Mouse (Mus musculus) liver, embryonic 15.5 days (tissue): ENCODE results near the gene Cenpe. TPM values are rescaled to one million over a fixed set of nuclear protein-coding genes. Genes with fewer than 3 reads are reported as not detected.
"Not testable (repeated sequence)": the region's sequence is repeated elsewhere in the genome, so short reads cannot be mapped to it uniquely, and the experiment has no call there.

Source experiments
- ATAC-seq: fragments of 200-750 bp; cut with Nextera tagmentation; 2 replicates; pipeline ENCODE4 v1.8.0; 2017; ENCODE audit warnings: moderate number of reproducible peaks, mild to moderate bottlenecking, moderate library complexity; ENCODE audit not compliant: insufficient read depth
- H3K27ac ChIP-seq: fragments of 300-500 bp; sonication (generic); replicated peaks from 2 replicates; pipeline ENCODE4 v1.5.1; 2015; ENCODE audit warnings: mild to moderate bottlenecking, inconsistent platforms
- H3K27me3 ChIP-seq: fragments of 300-500 bp; sonication (generic); 2 replicates; pipeline ENCODE4 v1.6.1; 2015; ENCODE audit warnings: mild to moderate bottlenecking, inconsistent platforms
- H3K36me3 ChIP-seq: fragments of 300-500 bp; sonication (generic); replicated peaks from 2 replicates; pipeline ENCODE4 v1.6.1; 2015; ENCODE audit warnings: moderate library complexity, mild to moderate bottlenecking, inconsistent platforms
- H3K4me1 ChIP-seq: fragments of 300-500 bp; sonication (generic); replicated peaks from 2 replicates; pipeline ENCODE4 v1.6.1; 2015; ENCODE audit warnings: inconsistent platforms
- H3K4me2 ChIP-seq: fragments of 300-500 bp; sonication (generic); 2 replicates; pipeline ENCODE4 v1.6.1; 2015; ENCODE audit warnings: moderate library complexity, mild to moderate bottlenecking, inconsistent platforms
- H3K4me3 ChIP-seq: fragments of 300-500 bp; sonication (generic); replicated peaks from 2 replicates; pipeline ENCODE4 v1.5.1; 2015; ENCODE audit warnings: mild to moderate bottlenecking, inconsistent platforms
- H3K9ac ChIP-seq: fragments of 300-500 bp; sonication (generic); 2 replicates; pipeline ENCODE4 v1.6.1; 2015; ENCODE audit warnings: moderate library complexity, mild to moderate bottlenecking, inconsistent platforms
- H3K9me3 ChIP-seq: fragments of 300-500 bp; sonication (generic); replicated peaks from 2 replicates; pipeline ENCODE4 v1.6.1; 2016; ENCODE audit warnings: inconsistent platforms
- WGBS: fragments of 180-500 bp; shearing (Covaris S2); methylation state at CpG from one replicate; pipeline ENCODE4 v1.1.7; 2015; ENCODE audit warnings: mixed read lengths; ENCODE audit not compliant: insufficient replicate concordance; 5-methylcytosine and 5-hydroxymethylcytosine counted together
- polyA plus RNA-seq: library from polyadenylated mRNA; unstranded; fragments of >200 nt; fragmentation: Nextera tagmentation; extraction: Ambion mirVana; gene quantifications from 2 replicates; pipeline ENCODE4 v1.2.1, GENCODE M21; 2015

Cenpe gene
- 16.7 and 18.1 TPM in 2 replicates for polyA plus RNA-seq

DNA sequence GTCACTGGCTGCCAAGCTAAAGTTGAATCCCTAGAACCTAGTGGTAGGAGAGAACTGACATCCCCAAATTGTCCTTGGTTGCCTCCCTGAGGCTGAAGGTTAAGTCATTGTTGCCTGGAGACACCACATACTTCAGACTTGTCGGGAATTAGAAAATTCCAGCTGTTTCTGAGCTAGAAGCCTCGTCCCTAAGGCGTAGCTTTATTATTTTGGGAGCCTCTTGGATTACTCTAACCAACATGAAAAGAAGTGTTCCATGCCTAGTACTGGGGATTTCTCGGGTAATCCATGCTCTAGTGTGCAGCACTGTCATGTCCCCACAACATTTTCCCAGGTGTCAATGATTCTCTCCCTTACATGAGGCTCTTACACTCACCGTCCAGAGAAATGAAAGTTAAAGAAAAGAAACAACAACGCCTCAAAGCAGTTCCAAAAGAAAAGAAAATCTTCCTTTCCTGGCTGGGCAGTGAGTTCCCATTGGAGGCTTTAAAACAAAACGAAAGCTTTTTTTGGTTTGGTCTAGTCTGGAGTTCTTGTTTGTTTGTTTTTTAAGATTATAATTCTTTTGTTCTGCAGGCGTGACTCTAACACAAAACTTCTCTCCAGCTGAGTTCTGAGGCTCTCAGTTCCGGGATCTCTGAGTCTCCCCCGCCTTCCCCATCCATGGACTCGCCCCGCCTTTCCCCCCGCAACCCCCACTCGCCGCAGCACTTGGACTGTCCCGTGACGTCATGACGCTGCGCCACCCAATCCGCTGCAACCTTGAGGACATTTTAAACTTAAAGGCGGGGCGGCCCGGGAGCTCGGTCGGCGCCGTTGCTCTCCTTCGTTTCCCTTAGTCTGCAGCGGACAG, at the start of gene Cenpe:
Gene Cenpe (plus strand): TSS at position 733 of the 853 bp plus-strand sequence.
- H3K27me3 ChIP-seq: no peaks in the 10 kb centered on the region
- peak within 1 kb of the TSS; percentile 96 for H3K4me3 ChIP-seq
- H3K9ac ChIP-seq: peak within 1 kb of the TSS; percentile 86
- H3K36me3 ChIP-seq: peaks cover 27% of the 10 kb centered on the region
- peak within 1 kb of the TSS; percentile 81 for H3K27ac ChIP-seq
- H3K4me1 ChIP-seq: peaks cover 15% of the 10 kb centered on the region
- peak within 1 kb of the TSS; percentile 76 for H3K4me2 ChIP-seq
- peak; percentile 89 for ATAC-seq
- H3K9me3 ChIP-seq: no peaks in the 10 kb centered on the region
- whole genome bisulfite sequencing: 5% methylated on average over 29 of the region's 29 CpGs

DNA sequence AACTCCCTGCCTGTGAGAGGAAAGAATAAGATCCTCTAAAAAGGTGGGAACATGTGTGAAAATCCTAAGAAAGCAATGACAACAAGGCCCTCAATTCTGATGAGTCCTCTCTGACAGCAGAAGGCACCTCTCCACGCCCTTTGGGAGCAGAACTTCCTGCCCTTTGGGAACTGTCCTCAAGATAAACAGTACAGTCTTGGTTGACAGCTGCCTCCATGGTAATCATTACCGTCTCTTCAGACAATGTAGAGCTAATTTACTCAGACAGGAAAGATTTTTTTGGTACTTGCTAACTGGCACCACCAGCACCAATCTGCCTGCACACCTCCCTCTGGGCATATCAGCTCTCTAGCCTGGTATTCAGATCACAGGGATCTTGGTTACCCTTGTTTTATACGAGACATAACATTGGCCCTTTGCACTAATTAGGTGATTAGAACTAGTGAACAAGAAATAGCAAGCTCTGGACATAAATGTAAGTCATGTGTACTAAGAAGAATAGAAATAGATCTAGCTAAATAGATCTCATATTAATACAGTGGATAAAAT, 40.4 kb upstream of the Cenpe start:
- H3K36me3 ChIP-seq: no peaks in the 10 kb centered on the region
- no peak for ATAC-seq
- H3K4me3 ChIP-seq: no peak overlapping the region
- WGBS: 27% methylated on average over 3 of the region's 3 CpGs
- no peak overlapping the region for H3K4me2 ChIP-seq
- no peaks in the 10 kb centered on the region for H3K4me1 ChIP-seq
- H3K9ac ChIP-seq: no peak overlapping the region
- H3K27ac ChIP-seq: no peak overlapping the region
- H3K9me3 ChIP-seq: no peaks in the 10 kb centered on the region
- no peaks in the 10 kb centered on the region for H3K27me3 ChIP-seq

DNA sequence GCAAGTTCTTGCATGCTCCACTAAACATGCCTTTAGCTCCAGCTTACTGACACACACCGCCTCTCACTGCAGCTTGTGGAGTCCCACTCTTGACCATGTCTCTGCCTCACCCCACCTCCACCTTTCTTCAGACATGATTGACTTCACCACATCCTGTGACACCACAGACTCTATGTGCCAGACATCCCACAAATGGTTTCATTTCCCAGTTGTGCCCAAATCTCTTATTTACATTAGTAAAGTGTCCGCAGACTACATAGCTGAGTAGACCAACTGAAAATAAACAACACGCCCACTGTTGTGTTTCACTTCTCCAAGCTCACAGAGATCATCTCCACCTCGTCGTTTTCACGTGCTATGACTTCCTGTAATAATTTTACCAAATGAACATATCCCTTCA, 20.5 kb upstream of the Cenpe start:
- no peaks in the 10 kb centered on the region for H3K4me1 ChIP-seq
- ATAC-seq: no peak
- no peaks in the 10 kb centered on the region for H3K27me3 ChIP-seq
- 52% methylated on average over 6 of the region's 6 CpGs for WGBS
- H3K4me3 ChIP-seq: no peak overlapping the region
- no peak overlapping the region for H3K9ac ChIP-seq
- H3K27ac ChIP-seq: no peak overlapping the region
- no peaks in the 10 kb centered on the region for H3K36me3 ChIP-seq
- no peak overlapping the region for H3K4me2 ChIP-seq
- H3K9me3 ChIP-seq: no peaks in the 10 kb centered on the region

DNA sequence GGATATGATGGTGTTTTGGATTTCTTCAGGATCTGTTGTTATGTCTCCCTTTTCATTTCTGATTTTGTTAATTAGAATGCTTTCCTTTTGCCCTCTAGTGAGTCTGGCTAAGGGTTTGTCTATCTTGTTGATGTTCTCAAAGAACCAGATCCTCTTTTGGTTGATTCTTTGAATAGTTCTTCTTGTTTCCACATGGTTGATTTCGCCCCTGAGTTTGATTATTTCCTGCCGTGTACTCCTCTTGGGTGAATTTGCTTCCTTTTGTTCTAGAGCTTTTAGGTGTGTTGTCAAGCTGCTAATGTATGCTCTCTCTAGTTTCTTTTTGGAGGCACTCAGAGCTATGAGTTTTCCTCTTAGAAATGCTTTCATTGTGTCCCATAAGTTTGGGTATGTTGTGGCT, 14.3 kb upstream of the Cenpe start:
- not testable (repeated sequence) for H3K27me3 ChIP-seq, H3K9ac ChIP-seq, H3K4me3 ChIP-seq, ATAC-seq, H3K36me3 ChIP-seq, H3K4me1 ChIP-seq, H3K27ac ChIP-seq, H3K9me3 ChIP-seq, H3K4me2 ChIP-seq
- WGBS: 54% methylated on average over 2 of the region's 2 CpGs

DNA sequence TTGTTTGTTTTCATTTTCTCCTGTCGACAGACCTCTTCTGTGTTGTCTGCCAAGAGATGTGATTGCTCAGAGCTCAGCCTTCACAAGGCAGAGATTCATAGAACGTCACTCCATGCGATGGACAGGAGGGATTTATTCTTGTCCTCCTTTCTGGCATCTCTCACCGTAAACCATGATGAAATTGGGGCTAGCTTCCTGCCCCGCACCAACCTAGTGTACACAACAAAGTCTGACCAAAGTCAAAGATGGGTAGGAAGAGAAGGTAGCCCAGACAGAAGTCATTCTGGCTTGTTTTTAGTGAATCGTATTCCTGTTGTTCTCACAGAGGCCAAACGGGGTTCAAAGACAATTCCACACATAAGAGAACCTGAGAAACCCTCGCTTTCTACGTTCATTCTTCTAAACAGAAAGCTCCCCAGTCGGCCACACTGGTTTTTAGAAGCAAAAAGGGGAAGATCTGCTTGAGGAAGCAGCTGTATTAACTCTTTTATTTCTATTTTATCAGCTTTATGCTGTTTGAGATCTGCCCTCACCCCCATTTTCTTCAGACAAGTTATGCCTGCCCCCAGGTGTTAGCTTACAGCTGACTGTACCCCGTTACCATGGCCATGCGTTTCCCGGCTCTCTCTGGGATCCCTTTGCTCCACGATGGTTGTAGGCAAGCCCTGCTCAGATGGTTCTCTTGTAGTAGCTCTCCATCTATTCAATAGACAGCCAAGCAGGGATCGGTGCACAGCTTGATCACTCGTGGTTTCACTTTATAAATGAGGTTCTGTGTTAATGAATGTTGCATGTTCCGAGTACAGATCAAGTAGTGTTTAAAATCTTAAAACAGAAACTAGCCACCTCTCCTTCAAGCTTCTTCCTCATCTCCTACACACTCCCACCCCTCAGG, 11.7 kb upstream of the Cenpe start:
- Histone ChIP-seq H3K9me3 (no peaks in the 10 kb centered on the region), H3K27me3 (no peaks in the 10 kb centered on the region), H3K4me3 (no peak overlapping the region), H3K27ac (no peak overlapping the region), H3K4me1 (no peaks in the 10 kb centered on the region), H3K36me3 (no peaks in the 10 kb centered on the region), H3K4me2 (no peak overlapping the region), H3K9ac (no peak overlapping the region)
- 65% methylated on average over 17 of the region's 17 CpGs for WGBS
- no peak for ATAC-seq

DNA sequence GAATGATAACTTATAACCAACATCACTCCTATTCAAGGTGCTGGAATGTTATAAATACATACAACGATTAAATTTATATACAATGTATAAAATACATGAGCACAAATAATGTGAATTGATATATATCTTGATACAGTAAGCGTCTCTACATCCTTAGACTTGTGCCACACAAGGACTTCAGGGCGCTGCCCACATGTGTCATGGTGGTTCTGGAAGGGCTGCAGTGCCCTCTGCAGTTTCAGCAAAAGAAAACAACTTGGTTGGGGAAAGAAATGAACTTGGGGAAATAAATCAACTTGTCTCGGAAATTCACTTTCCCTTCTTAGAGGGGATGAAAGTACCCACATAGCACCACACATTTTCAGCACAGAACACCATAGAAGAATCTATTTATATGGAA, 5.7 kb upstream of the Cenpe start:
- H3K27ac ChIP-seq: no peak overlapping the region
- H3K4me2 ChIP-seq: no peak overlapping the region
- H3K4me3 ChIP-seq: no peak overlapping the region
- ATAC-seq: no peak
- H3K27me3 ChIP-seq: no peaks in the 10 kb centered on the region
- H3K4me1 ChIP-seq: peaks cover 1% of the 10 kb centered on the region
- no peak overlapping the region for H3K9ac ChIP-seq
- 28% methylated on average over 4 of the region's 4 CpGs for WGBS
- H3K36me3 ChIP-seq: no peaks in the 10 kb centered on the region
- no peaks in the 10 kb centered on the region for H3K9me3 ChIP-seq

DNA sequence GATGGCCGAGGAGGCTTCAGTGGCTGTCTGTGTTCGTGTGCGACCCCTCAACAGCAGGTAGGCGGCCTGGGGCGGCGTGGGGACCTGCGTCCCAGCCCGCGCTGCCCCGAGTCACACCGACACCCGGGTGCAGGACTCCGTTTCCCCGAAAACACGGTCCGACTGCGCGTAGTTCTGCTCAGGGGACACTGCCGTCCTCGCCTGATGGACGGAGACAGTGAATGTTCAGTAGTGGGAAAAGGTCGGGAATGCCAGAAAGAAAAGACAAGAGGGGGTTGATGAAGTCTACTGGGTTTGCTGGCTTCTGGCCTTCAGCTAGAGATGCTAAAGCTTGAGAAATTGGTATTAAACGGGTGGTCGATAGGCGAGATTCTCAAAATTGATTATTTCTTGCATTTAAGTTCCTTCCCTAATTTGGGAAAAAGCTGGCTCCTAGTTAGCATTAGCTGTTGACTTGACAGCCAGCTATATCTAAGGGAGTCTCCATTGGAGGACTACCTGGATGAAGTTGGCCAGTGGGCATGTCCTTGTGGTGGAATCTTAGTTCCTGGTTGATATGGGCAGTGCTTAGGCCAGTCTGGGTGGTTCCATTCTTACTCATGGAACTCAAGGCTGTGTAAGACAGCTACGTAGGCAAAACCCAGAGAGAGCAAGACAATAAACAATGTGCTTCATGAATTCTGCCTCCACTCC, 467 bp downstream of the Cenpe start:
- under 1% methylated on average over 26 of the region's 26 CpGs for WGBS
- Histone ChIP-seq H3K27me3 (no peaks in the 10 kb centered on the region), H3K4me2 (peak overlapping the region; percentile 76), H3K9me3 (no peaks in the 10 kb centered on the region), H3K4me1 (peaks cover 15% of the 10 kb centered on the region), H3K9ac (peak overlapping the region; percentile 86), H3K27ac (peak overlapping the region; percentile 81), H3K36me3 (peaks cover 33% of the 10 kb centered on the region), H3K4me3 (peak overlapping the region; percentile 96)
- ATAC-seq: peak; percentile 76

DNA sequence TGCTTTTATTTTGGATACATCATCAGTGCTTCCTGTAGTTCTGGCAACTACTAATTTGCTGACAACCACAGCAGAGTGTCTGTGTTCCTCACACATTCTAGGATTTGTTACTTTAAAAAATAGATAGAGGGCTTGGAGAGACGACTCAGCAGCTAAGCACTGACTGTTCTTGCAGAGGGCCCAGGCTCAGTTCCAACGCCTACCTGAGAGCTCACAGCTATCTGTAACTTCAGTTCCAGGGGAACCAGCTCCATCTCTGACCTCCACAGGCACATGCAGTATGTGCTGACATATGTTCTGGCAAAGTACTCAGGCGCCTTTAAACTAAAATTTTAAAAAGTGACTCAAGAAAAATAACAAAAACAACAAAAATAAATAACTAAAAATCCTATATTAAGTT, 19.7 kb downstream of the Cenpe start:
- H3K4me2 ChIP-seq: no peak overlapping the region
- no peak overlapping the region for H3K4me3 ChIP-seq
- no peaks in the 10 kb centered on the region for H3K27me3 ChIP-seq
- no peak overlapping the region for H3K9ac ChIP-seq
- no peak overlapping the region for H3K27ac ChIP-seq
- peaks cover 77% of the 10 kb centered on the region for H3K36me3 ChIP-seq
- H3K4me1 ChIP-seq: no peaks in the 10 kb centered on the region
- H3K9me3 ChIP-seq: no peaks in the 10 kb centered on the region
- WGBS: 73% methylated on average over 3 of the region's 3 CpGs
- ATAC-seq: no peak

DNA sequence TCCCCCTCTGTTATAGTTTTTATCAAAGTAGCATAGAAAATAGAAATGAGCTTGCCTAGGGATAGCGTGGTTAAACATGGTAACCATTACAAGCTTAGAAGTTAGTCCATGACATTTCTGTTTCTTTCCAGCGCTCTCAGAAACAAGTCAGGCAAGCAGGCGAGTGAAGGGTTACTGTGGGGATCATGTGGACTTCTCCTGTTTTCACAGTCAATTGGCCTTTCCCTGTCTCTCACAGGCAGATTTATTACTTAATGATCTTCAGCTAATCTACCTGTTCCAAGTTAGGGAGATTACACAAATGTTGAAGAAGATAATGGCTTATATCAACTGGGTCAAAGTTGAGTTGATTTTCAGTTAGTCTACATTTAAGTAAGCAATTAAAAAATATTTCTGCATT, 20.1 kb downstream of the Cenpe start:
- Histone ChIP-seq H3K9ac (no peak overlapping the region), H3K9me3 (no peaks in the 10 kb centered on the region), H3K36me3 (peaks cover 81% of the 10 kb centered on the region), H3K4me2 (no peak overlapping the region), H3K4me1 (no peaks in the 10 kb centered on the region), H3K27ac (no peak overlapping the region), H3K4me3 (no peak overlapping the region), H3K27me3 (no peaks in the 10 kb centered on the region)
- no peak for ATAC-seq
- WGBS: 87% methylated on average over 3 of the region's 3 CpGs

DNA sequence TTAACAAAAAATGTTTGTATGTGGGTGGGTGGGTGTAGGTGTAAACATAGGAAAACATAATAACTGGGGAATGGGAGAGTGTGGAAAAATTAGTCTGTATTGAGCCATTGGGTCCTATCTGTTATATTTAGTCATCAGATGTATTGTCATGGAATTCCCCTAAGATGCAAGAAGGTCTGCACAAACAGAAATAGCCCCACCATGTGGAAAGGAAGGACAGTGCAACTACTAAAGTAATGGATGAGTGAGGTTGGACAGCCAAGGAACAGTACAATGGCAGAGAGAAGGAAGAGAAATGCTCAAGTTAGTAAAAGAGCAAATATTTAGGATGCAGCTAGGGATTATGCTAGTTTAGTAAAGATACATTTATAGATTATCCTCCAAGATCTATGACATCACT, 33.4 kb downstream of the Cenpe start:
- peaks cover 97% of the 10 kb centered on the region for H3K36me3 ChIP-seq
- H3K4me1 ChIP-seq: no peaks in the 10 kb centered on the region
- no peaks in the 10 kb centered on the region for H3K27me3 ChIP-seq
- no peak overlapping the region for H3K9ac ChIP-seq
- no peak overlapping the region for H3K4me2 ChIP-seq
- H3K4me3 ChIP-seq: no peak overlapping the region
- ATAC-seq: no peak
- no peaks in the 10 kb centered on the region for H3K9me3 ChIP-seq
- H3K27ac ChIP-seq: no peak overlapping the region

DNA sequence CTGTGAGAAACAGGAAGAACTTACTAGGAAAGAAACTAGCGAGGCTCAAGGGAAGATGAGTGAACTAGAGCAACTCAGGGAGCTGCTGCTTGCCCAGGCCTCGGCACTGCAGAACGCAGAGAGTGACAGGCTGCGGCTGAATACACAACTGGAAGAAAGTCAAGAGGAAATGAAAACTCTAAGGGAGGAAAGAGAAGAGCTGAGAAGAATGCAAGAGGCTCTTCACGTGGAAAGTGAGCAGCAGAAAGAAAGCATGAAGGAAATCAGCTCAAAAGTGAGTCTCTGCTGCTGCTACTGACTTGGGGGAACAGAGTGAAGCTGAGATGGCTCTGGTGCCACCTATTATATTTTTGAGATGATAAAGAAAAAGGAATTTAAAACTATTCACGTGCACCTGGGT, 34.5 kb downstream of the Cenpe start:
- no peaks in the 10 kb centered on the region for H3K4me1 ChIP-seq
- 88% methylated on average over 6 of the region's 6 CpGs for WGBS

More for the DNA sequence above, 34.5 kb downstream of the Cenpe start:
- H3K4me3 ChIP-seq: no peak overlapping the region
- H3K27me3 ChIP-seq: no peaks in the 10 kb centered on the region
- H3K9ac ChIP-seq: no peak overlapping the region
- H3K27ac ChIP-seq: no peak overlapping the region
- H3K4me2 ChIP-seq: no peak overlapping the region
- peaks cover 97% of the 10 kb centered on the region for H3K36me3 ChIP-seq
- no peaks in the 10 kb centered on the region for H3K9me3 ChIP-seq
- no peak for ATAC-seq
